Mouse (Mus musculus): ENCODE data around the gene Arl4c.

The Arl4c gene

GRCm38 (mm10) chr1:88701870-88702661, at the start of gene Arl4c:
Arl4c (minus strand) TSS chr1:88702221.
- peak; percentile 36 for DNase-seq (ENCODE audit: low spot score)

GRCm38 (mm10) chr1:88751332-88751731, 49.3 kb upstream of the Arl4c start:
- DNase-seq (ENCODE audit: low spot score), result no peak

DNA sequence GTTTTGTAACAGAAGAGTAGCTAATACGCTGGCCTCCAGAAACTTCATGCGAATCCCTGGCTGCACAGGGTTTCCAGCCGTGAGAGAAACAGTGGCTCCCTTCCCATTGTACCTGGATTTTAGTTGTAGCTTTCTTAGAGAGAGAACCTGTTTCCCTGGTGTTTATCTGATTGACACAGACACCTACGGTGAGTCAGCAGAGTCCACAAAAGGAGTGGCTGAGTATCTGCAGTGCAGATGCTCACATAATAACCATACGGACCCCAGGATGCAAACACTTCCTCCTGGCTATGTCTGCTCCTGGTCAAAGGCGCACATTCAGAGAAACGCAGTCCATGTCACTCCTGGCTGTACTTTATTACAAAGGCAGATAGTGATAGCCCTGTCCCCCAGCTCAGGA, 48.6 kb upstream of the Arl4c start:
- DNase-seq (ENCODE audit: low spot score), result no peak

DNA sequence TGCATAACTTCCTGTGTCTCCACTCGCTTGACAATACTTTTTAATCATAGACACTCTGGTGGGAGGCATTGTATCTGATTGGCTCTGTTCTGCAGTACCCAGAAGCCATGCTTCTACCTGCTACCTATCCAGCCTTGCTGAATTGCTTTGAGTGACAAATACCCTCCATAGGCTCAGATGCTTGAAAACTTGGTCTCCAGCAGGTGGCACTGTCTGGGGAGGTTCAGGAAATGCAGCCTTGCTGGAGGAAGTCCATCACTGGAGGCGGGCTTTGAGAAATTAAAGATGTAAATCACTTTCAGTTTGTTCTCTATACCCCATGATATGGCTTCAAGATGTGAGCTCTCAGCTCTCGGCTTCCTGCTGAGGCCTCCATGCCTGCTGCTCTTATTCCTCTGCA, 48.1 kb upstream of the Arl4c start:
- DNase-seq (ENCODE audit: low spot score), result peak; percentile 54

DNA sequence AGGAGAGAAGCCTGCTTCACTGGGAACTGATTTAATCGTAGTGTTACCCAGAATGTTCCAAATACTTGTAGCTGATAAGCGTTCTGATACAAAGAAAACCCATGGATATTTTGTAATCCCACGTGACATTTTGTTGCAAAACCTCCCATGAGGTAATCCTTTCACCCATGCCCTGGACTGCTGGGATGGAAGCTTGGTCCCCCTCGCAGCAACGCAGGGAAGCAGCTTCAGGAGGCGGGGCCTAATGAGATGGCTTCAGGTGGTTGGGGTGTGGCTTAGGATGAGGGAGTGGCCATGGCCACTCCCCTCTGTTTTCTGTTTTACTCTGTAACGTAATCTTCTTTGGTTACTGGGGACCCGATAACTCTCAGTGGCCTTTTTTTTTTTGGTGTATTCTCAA, 47.1 kb upstream of the Arl4c start:
- DNase-seq (ENCODE audit: low spot score), result no peak

GRCm38 (mm10) chr1:88745256-88745655, 43.2 kb upstream of the Arl4c start:
- DNase-seq (ENCODE audit: low spot score), result peak; percentile 90

DNA sequence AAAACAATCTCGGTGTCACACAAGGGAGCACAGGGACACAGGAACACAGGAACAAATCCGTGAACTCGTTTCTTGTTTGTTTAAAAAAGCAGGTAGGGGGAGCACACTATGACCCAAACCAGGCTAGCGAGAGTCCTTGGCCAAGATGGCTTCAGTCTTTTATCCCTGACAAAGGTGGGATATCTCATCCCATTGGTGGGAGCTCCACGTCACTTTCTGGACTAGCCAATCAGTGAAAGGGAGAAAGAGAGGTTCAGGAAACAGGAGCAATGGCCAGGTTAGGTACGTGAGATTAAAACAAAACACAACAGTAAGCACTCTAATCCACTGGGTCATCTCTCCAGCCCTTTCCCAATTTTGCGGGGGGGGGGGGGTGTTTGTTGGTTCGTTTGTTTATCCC, 42.2 kb upstream of the Arl4c start:
- no peak for DNase-seq (ENCODE audit: low spot score)

DNA sequence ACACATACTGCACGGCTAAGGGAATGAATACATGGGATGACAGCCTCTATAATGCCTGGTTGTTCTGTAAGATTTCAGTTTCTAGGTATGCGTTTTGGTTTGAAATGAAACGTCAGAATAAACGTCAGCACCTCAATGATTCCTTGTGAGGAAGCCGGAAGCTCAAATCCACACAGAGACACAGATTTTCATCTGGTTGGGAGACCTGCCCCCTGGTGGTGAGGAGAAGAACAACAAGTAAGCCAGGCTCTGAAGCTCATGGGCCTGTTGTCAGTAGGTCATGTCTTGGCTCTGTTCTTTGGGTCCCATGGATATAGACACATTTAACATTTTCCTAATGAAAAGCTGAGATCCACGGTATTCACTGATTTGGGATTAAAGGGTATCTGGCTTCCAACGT, 40.4 kb upstream of the Arl4c start:
- peak; percentile 59 for DNase-seq (ENCODE audit: low spot score)

DNA sequence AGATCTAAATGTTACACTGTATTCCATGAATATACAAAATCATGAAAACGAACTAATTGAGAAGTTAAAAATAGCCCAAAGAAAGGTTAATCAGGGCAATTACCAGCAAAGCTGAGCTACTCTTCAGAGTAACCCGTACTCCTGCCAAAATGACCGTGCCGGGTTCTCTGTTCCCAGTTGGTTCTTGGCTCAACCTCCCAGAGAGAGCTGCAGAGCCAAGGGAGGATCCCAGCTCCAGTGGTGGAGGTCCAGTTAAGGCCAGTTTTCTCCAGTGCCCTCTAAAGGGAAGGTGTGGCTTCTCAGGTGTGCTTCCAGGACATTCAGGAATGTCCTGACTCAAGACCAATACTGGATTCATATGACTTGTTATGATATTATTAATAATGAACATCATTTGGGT, 37.5 kb upstream of the Arl4c start:
- no peak for DNase-seq (ENCODE audit: low spot score)

GRCm38 (mm10) chr1:88738931-88739330, 36.9 kb upstream of the Arl4c start:
- no peak for DNase-seq (ENCODE audit: low spot score)

- DNase-seq (ENCODE audit: low spot score), result no peak
Observed at GRCm38 (mm10) chr1:88729496-88729895, 27.5 kb upstream of the Arl4c start.

DNA sequence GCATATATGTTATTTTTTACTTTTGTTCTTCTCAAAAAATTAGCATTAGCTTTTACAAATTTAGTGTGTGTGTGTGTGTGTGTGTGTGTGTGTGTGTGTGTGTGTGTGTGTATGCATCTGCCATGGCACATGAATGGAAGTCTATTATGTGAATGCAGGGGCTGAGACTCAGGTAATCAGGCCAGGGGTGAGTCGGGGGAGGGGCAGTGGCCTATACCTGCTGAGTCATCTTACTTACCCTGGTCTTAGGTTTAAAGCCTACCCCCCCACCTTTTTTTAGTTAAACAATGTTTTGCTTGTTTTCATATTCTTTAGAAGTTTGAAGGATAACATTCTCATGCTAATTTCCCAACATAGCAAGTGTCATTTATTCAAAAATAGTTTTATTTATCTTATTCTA, 25.3 kb upstream of the Arl4c start:
- no peak for DNase-seq (ENCODE audit: low spot score)

- DNase-seq (ENCODE audit: low spot score), result no peak
Observed at GRCm38 (mm10) chr1:88725716-88726115, 23.7 kb upstream of the Arl4c start.

DNA sequence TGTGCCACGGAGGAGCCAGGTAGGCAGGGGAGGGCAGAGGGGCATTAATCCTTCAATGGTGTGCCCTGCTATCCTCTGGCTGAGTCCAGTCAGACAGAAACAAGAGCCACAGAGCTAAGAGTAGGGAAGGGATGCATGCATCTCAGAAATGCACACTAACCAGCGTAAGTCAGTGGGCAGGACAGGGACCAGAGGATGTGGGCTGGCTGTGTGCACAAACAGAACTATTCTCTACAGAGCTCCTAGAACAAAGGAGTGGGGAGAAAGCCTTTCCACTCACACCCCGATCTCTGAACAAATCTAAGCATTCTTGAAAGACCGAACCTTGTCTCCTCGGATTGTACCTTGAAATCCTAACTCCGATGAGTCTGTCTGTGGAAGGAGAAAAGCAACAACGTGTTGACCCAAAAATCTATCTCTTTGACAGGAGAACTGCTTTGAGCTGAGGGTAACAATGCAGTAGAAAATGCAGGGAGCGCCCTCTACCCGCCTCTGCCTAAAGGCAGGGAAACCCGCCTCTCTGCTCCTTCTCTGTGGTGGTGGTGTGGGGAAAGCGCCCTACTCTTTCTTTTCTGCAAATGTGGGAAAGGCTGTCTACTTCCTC, 18.7 kb upstream of the Arl4c start:
- DNase-seq (ENCODE audit: low spot score), result no peak

DNA sequence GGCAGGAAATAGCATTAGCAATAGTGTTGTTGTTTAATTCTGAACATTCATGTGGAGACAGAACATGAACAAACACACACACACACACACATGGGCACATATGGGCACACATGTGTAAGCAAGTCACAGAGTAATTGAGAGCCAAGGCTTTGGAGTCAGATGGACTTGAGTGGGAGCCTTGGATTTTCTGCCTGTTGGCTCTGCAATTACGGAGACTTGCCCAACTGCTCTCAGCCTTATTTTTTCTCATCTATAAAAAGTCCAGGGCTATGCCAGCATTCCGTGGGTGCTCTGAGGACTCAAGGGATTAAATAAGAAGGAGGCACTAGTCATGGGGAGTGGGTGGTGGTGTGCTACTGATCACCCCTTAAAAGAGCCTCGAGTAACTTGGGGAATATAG, 16.5 kb upstream of the Arl4c start:
- DNase-seq (ENCODE audit: low spot score), result no peak

DNA sequence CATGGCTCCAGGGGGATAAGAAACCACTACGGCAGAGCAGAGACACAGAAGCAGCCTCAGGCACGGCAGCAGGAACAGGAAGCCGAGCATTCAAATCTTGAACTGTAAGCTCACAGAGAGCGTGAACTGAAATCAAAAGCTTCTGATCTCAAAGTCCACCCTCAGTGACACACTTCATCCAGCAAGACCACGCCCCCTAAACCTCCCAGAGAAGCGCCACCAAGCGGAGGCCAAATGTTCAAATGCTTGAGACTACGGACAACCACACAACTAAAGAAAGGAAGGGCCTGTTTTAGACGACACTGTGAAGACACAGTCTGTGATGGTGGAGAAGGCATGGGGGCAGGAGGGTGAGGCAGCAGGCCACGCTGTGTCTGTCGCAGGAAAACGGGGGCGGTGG, 15.7 kb upstream of the Arl4c start:
- DNase-seq (ENCODE audit: low spot score), result no peak

GRCm38 (mm10) chr1:88712011-88712410, 10.0 kb upstream of the Arl4c start:
- DNase-seq (ENCODE audit: low spot score), result no peak

- no peak for DNase-seq (ENCODE audit: low spot score)
Observed at GRCm38 (mm10) chr1:88708646-88709305, 6.8 kb upstream of the Arl4c start.

DNA sequence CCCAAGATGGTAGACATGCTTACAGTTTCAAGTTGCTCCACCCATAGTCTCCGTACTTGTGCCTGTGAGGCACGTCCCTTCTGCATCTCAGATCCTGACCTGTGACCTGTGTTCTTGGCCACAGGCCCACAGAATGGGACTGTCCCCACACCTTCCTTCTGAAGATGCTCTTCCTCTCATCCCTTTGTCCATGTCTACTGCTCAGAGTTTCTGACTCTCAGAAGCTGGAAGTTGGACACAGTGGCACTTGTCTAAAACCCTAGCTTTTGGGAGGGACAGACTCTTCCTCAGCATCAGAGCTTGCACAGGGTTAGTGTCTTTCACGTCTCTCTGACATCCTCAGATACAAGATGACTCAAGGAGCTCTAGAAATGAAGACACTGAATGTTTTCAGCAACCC, 6.2 kb upstream of the Arl4c start:
- DNase-seq (ENCODE audit: low spot score), result no peak

DNA sequence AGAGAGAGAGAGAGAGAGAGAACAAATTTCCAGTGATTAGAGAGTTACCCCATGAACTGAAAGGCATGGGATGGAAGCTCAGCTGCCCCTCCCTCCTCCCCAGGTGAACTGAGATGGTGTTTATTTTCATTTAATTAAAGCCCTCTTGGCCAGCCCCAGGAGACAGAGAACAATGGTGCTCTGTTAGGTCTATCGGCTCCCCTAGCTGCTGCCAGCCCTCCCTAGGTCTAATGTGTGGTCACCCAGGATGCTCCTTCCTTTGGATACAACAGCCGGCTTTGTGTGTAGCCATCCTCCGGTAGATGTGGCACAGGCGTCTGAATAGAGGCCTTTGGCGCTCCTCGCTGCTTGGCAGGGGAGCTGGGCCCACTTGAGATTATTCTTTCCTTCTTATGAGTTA, 5.5 kb upstream of the Arl4c start:
- no peak for DNase-seq (ENCODE audit: low spot score)

DNA sequence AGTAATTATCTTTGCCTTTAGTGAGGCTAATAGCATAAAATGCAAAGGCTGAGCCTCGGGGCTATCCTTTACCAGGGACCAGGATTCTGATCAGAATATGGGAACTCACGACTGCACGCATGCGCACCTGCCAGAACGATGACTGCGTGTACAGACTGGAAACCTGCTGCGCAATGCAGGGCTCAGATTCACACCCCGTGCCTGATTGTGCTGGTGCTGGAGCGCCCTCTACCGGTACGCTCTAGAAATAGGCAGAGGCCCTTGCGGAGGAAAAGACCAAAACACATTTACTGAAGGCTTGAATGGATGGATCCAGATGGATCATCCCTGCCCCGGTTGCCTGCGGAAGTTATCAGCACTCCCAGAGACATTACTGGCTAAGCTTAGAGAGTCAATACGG, 3.8 kb upstream of the Arl4c start:
- peak; percentile 94 for DNase-seq (ENCODE audit: low spot score)

GRCm38 (mm10) chr1:88705050-88705449, 3.0 kb upstream of the Arl4c start:
- no peak for DNase-seq (ENCODE audit: low spot score)

Data from adipocyte (in vitro differentiated cells).